Mouse (Mus musculus) MEL (cell line): ENCODE results near the gene Casp3. TPM values are rescaled to one million over a fixed set of nuclear protein-coding genes. Genes with fewer than 3 reads are reported as not detected.

Experiments used
- DNase-seq: peaks from one replicate; pipeline ENCODE4 v3.0.0; 2011; ENCODE audit warnings: low read depth, low spot score
- H3K27ac ChIP-seq: 2 replicates; pipeline ENCODE4 v1.5.1; 2012; ENCODE audit warnings: low read depth, mild to moderate bottlenecking, control low read depth, low read length, moderate library complexity; ENCODE audit not compliant: control insufficient read depth
- H3K27me3 ChIP-seq, 2 experiments: fragments of 150-350 bp in 1 of 2; sonication (generic) in 1 of 2; 2 replicates each; pipeline ENCODE4 v1.6.1; 2012; ENCODE audit warnings: low read length in 2 of 2, mild to moderate bottlenecking in 2 of 2, improper control_type of control experiment in 1 of 2, moderate library complexity in 1 of 2; ENCODE audit not compliant: insufficient read depth in 2 of 2, control insufficient read depth in 1 of 2
- H3K36me3 ChIP-seq, 2 experiments: 2 replicates each; pipeline ENCODE4 v1.6.1; 2012 to 2014; ENCODE audit warnings: low read length in 2 of 2, improper control_type of control experiment in 1 of 2, inconsistent platforms in 1 of 2, mild to moderate bottlenecking in 1 of 2; ENCODE audit not compliant: insufficient read depth in 2 of 2, control insufficient read depth in 1 of 2
- H3K4me1 ChIP-seq, 2 experiments: fragments of 150-350 bp in 1 of 2; sonication (generic) in 1 of 2; 2 replicates each; pipeline ENCODE4 v1.6.1; 2012; ENCODE audit warnings: low read length in 2 of 2, improper control_type of control experiment in 1 of 2, mild to moderate bottlenecking in 1 of 2; ENCODE audit not compliant: insufficient read depth in 2 of 2, control insufficient read depth in 1 of 2
- H3K4me3 ChIP-seq, 2 experiments: fragments of 150-350 bp in 1 of 2; sonication (generic) in 1 of 2; 2 replicates each; pipeline ENCODE4 v1.5.1; 2012; ENCODE audit warnings: low read depth in 2 of 2, low read length in 2 of 2, mild to moderate bottlenecking in 2 of 2, moderate library complexity in 2 of 2, control low read depth in 1 of 2, improper control_type of control experiment in 1 of 2; ENCODE audit not compliant: control insufficient read depth in 1 of 2, insufficient read depth in 1 of 2
- H3K79me2 ChIP-seq: 2 replicates; pipeline ENCODE4 v1.6.1; 2012; ENCODE audit warnings: mild to moderate bottlenecking, low read length, moderate library complexity; ENCODE audit not compliant: control insufficient read depth, poor library complexity, insufficient read depth
- H3K9ac ChIP-seq: 2 replicates; pipeline ENCODE4 v1.6.1; 2012; ENCODE audit warnings: low read depth, mild to moderate bottlenecking, control low read depth, low read length, moderate library complexity; ENCODE audit not compliant: control insufficient read depth, poor library complexity, severe bottlenecking
- H3K9me3 ChIP-seq: fragments of 150-350 bp; sonication (generic); replicated peaks from 2 replicates; pipeline ENCODE4 v1.6.1; 2012; ENCODE audit warnings: mild to moderate bottlenecking, low read length, improper control_type of control experiment, moderate library complexity; ENCODE audit not compliant: insufficient read depth
- CHD2 ChIP-seq: IDR thresholded peaks from 2 replicates; pipeline ENCODE4 v1.6.1; 2011; ENCODE audit warnings: low read length, improper control_type of control experiment
- CTCF ChIP-seq, 3 experiments: IDR thresholded peaks in 2 of 3; conservative IDR thresholded peaks in 1 of 3; 2 replicates each; pipeline ENCODE4 v1.5.1; 2011 to 2012; ENCODE audit warnings: low read length in 3 of 3, low read depth in 2 of 3, mild to moderate bottlenecking in 2 of 3, improper control_type of control experiment in 1 of 3, inconsistent platforms in 1 of 3, mixed read lengths in 1 of 3, moderate library complexity in 1 of 3; ENCODE audit not compliant: control insufficient read depth in 1 of 3, insufficient read depth in 1 of 3, poor library complexity in 1 of 3, severe bottlenecking in 1 of 3
- ELF1 ChIP-seq: IDR thresholded peaks from 2 replicates; pipeline ENCODE4 v1.6.1; 2014; ENCODE audit warnings: low read depth, mild to moderate bottlenecking, inconsistent platforms, low read length, improper control_type of control experiment, moderate library complexity
- ETS1 ChIP-seq: IDR thresholded peaks from 2 replicates; pipeline ENCODE4 v1.6.1; 2012; ENCODE audit warnings: low read depth, mild to moderate bottlenecking, inconsistent platforms, low read length, improper control_type of control experiment, moderate library complexity
- HCFC1 ChIP-seq: IDR thresholded peaks from 2 replicates; pipeline ENCODE4 v1.6.1; 2012; ENCODE audit warnings: low read depth, mild to moderate bottlenecking, inconsistent platforms, low read length, improper control_type of control experiment, moderate library complexity
- JUND ChIP-seq: IDR thresholded peaks from 2 replicates; pipeline ENCODE4 v1.6.1; 2011; ENCODE audit warnings: low read depth, mild to moderate bottlenecking, improper control_type of control experiment, low read length
- KAT2A ChIP-seq: conservative IDR thresholded peaks from 2 replicates; pipeline ENCODE4 v1.6.1; 2012; ENCODE audit warnings: low read depth, low read length, improper control_type of control experiment, inconsistent platforms
- MAFK ChIP-seq: IDR thresholded peaks from 2 replicates; pipeline ENCODE4 v1.6.1; 2011; ENCODE audit warnings: low read depth, mild to moderate bottlenecking, low read length, improper control_type of control experiment, borderline replicate concordance
- MXI1 ChIP-seq: IDR thresholded peaks from 2 replicates; pipeline ENCODE4 v1.6.1; 2011; ENCODE audit warnings: mild to moderate bottlenecking, low read depth, low read length, improper control_type of control experiment
- NELFE ChIP-seq: IDR thresholded peaks from 2 replicates; pipeline ENCODE4 v1.6.1; 2011; ENCODE audit warnings: low read depth, low read length, improper control_type of control experiment
- NRF1 ChIP-seq: IDR thresholded peaks from 2 replicates; pipeline ENCODE4 v1.6.1; 2014; ENCODE audit warnings: low read depth, mild to moderate bottlenecking, inconsistent platforms, low read length, improper control_type of control experiment, moderate library complexity; ENCODE audit not compliant: poor library complexity, insufficient read depth, severe bottlenecking
- POLR2A ChIP-seq, 2 experiments: IDR thresholded peaks; 2 replicates each; pipeline ENCODE4 v1.6.1; 2011 to 2012; ENCODE audit warnings: low read length in 2 of 2, mild to moderate bottlenecking in 2 of 2, control low read depth in 1 of 2, improper control_type of control experiment in 1 of 2, low read depth in 1 of 2, moderate library complexity in 1 of 2; ENCODE audit not compliant: control insufficient read depth in 1 of 2, insufficient read depth in 1 of 2, poor library complexity in 1 of 2
- POLR2AphosphoS5 ChIP-seq: IDR thresholded peaks from 2 replicates; pipeline ENCODE4 v1.6.1; 2012; ENCODE audit warnings: low read depth, borderline replicate concordance, mild to moderate bottlenecking, inconsistent platforms, low read length, moderate library complexity, mixed read lengths
- RAD21 ChIP-seq: IDR thresholded peaks from 2 replicates; pipeline ENCODE4 v1.6.1; 2011; ENCODE audit warnings: mild to moderate bottlenecking, low read depth, low read length, improper control_type of control experiment
- RCOR1 ChIP-seq: IDR thresholded peaks from 2 replicates; pipeline ENCODE4 v1.6.1; 2012; ENCODE audit warnings: low read depth, mild to moderate bottlenecking, inconsistent platforms, low read length, improper control_type of control experiment
- SMC3 ChIP-seq: IDR thresholded peaks from 2 replicates; pipeline ENCODE4 v1.6.1; 2011; ENCODE audit warnings: low read depth, low read length, improper control_type of control experiment
- TCF12 ChIP-seq: IDR thresholded peaks from 2 replicates; pipeline ENCODE4 v1.6.1; 2014; ENCODE audit warnings: low read depth, mild to moderate bottlenecking, inconsistent platforms, low read length, improper control_type of control experiment, moderate library complexity
- UBTF ChIP-seq: IDR thresholded peaks from 2 replicates; pipeline ENCODE4 v1.6.1; 2012; ENCODE audit warnings: low read depth, mild to moderate bottlenecking, inconsistent platforms, low read length, improper control_type of control experiment, moderate library complexity, borderline replicate concordance; ENCODE audit not compliant: insufficient read depth
- USF1 ChIP-seq: IDR thresholded peaks from 2 replicates; pipeline ENCODE4 v1.6.1; 2014; ENCODE audit warnings: low read depth, mild to moderate bottlenecking, inconsistent platforms, low read length, improper control_type of control experiment, moderate library complexity
- ZC3H11A ChIP-seq: IDR thresholded peaks from 2 replicates; pipeline ENCODE4 v1.6.1; 2012; ENCODE audit warnings: low read depth, mild to moderate bottlenecking, inconsistent platforms, low read length, improper control_type of control experiment
- ZMIZ1 ChIP-seq: IDR thresholded peaks from 2 replicates; pipeline ENCODE4 v1.6.1; 2012; ENCODE audit warnings: low read depth, mild to moderate bottlenecking, inconsistent platforms, low read length, improper control_type of control experiment, moderate library complexity
- ZNF384 ChIP-seq: IDR thresholded peaks from 2 replicates; pipeline ENCODE4 v1.6.1; 2012; ENCODE audit warnings: low read depth, mild to moderate bottlenecking, inconsistent platforms, low read length, improper control_type of control experiment
- polyA plus RNA-seq, 2 experiments: library from polyadenylated mRNA; stranded (reverse) in 1 of 2; unstranded in 1 of 2; fragments of >175 nt in 1 of 2; fragments of >200 nt in 1 of 2; gene quantifications; 2 replicates each; pipeline versions ENCODE4 v1.2.1 to v1.2.4; 2012; ENCODE audit warnings: low replicate concordance in 2 of 2, low read depth in 1 of 2; ENCODE audit not compliant: insufficient read length in 2 of 2, insufficient read depth in 1 of 2, missing spikeins in 1 of 2
- total RNA-seq: library from RNA; depleted of rRNA; stranded (reverse); fragments of 300-350 nt; gene quantifications from 2 replicates; pipeline ENCODE4 v1.2.3, GENCODE M21; 2012

Casp3 gene
- total and polyA plus RNA-seq, 3 experiments = 74.7 to 185 (median 157) TPM

DNA sequence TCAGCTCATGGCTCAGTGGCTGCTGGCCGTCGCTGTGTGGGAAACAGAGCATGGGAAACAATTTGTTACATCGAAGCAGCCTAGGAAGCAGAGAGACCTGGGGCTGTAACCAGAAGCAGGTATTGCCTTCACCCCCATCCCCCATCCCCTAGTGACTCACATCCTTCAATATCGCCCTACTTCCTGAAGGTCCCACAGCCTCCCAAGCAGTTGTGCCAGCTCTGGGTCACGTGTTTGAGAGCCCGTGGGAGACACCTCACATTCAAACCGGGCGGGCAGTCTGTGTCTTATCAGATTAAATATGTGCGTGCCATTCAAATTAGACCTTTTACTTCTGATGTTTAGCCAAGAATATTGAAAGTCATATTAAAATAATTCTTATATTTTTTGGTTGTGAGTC is 34.8 kb downstream of the Casp3 start (continued):
- TF ChIP-seq TCF12 (0 out of 2 replicates have a peak, but pooled peaks have one; percentile 6), MAFK (no peak), NRF1 (no peak), ZMIZ1 (no peak), USF1 (peak; percentile 90), ETS1 (peak; percentile 57), MXI1 (peak; percentile 66), CHD2 (no peak)

DNA sequence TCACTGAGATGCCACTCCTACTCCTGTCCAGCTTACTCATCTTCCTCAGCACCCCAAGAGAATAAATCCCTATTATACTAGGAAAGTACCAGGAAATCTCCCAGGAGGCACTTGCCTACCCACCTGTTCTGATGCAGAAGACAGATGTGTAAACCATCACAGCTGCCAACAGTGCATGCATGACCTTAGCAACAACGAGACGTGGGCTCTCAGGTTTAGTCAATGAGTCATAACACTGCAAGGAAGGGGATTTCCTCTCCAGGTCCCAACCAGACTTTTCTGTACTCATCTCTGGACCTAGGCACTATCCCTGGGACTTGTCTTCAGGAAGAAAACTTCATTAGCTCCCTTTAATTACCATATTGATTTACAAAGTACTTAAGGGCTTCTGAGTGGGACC is 38.8 kb downstream of the Casp3 start:
- Histone ChIP-seq H3K79me2 (no peaks in the 10 kb centered on the region), H3K9me3 (no peaks in the 10 kb centered on the region), H3K4me3 (no peak overlapping the region), H3K9ac (no peak overlapping the region)
- TF ChIP-seq POLR2A (IDR thresholded peaks at IDR 0.05; ENCODE audit: control insufficient read depth in 1 of 2, insufficient read depth in 1 of 2, low read depth in 1 of 2, low read length in 2 of 2, poor library complexity in 1 of 2) = no peak
- TF ChIP-seq MXI1 = no peak
- TF ChIP-seq CTCF (IDR thresholded peaks at IDR 0.05 in 2 of 3, conservative IDR thresholded peaks at IDR 0.05 in 1 of 3; ENCODE audit: control insufficient read depth in 1 of 3, insufficient read depth in 1 of 3, low read depth in 2 of 3, low read length in 3 of 3, poor library complexity in 1 of 3, severe bottlenecking in 1 of 3) = no peak
- TF ChIP-seq NELFE = no peak
- TF ChIP-seq USF1 = no peak
- TF ChIP-seq KAT2A = no peak
- TF ChIP-seq MAFK = no peak
- no peak for TF ChIP-seq ELF1
- TF ChIP-seq JUND = no peak
- no peak for TF ChIP-seq ZMIZ1
- TF ChIP-seq RCOR1 = no peak
- no peak for TF ChIP-seq POLR2AphosphoS5
- no peak for TF ChIP-seq UBTF
- TF ChIP-seq, all 39 proteins: peak for 0
- Histone ChIP-seq H3K36me3 (peaks cover 0 to 7% of the 10 kb centered on the region in 2 experiments; a peak in 2 of 4 replicates), H3K27me3 (no peaks in the 10 kb centered on the region), H3K4me1 (peaks cover 2 to 10% of the 10 kb centered on the region in 2 experiments; a peak in 3 of 4 replicates), H3K27ac (no peak overlapping the region)
- no peak for DNase-seq

DNA sequence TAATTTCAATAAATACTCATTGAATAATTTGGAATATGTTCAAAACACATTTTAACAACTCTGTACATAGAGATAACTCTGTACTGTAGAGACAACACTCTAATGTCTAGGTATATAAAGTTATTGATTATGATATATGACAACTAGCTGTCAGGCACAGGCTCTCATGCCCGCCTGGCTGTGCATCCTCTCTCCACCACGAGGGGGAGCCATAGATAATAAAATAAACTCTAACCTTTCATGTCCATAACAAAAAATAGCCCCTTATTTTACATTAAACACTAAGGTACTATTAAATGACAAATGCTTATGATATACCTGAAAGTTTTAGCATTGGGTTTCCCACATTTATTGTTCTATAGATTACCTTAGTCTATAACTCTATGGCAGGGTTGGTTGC is 54.4 kb downstream of the Casp3 start:
- Histone ChIP-seq H3K4me1 (no peaks in the 10 kb centered on the region), H3K9ac (no peak overlapping the region), H3K27ac (no peak overlapping the region), H3K36me3 (no peaks in the 10 kb centered on the region; a peak in 1 of 4 replicates), H3K27me3 (no peaks in the 10 kb centered on the region), H3K79me2 (no peaks in the 10 kb centered on the region), H3K9me3 (no peaks in the 10 kb centered on the region), H3K4me3 (no peak overlapping the region)
- peak; percentile 60 for DNase-seq
- TF ChIP-seq CTCF (IDR thresholded peaks at IDR 0.05 in 2 of 3, conservative IDR thresholded peaks at IDR 0.05 in 1 of 3; ENCODE audit: control insufficient read depth in 1 of 3, insufficient read depth in 1 of 3, low read depth in 2 of 3, low read length in 3 of 3, poor library complexity in 1 of 3, severe bottlenecking in 1 of 3) (peak; percentile 79 to 97 (median 84)), CHD2 (no peak), ZNF384 (peak; percentile 10; the same call in 1 of the 2 replicates), SMC3 (peak; percentile 98), HCFC1 (no peak), ZC3H11A (peak; percentile 98), RAD21 (peak; percentile 98)
